Mouse (Mus musculus): ENCODE data around the gene Spink4. TPM values are rescaled to one million over a fixed set of nuclear protein-coding genes. Genes with fewer than 3 reads are reported as not detected.
"Not testable (repeated sequence)": the region's sequence is repeated elsewhere in the genome, so short reads cannot be mapped to it uniquely, and the experiment has no call there.

Gene Spink4
- polyA plus RNA-seq, 1 experiment from 2014 or later, result 2.9 TPM

DNA sequence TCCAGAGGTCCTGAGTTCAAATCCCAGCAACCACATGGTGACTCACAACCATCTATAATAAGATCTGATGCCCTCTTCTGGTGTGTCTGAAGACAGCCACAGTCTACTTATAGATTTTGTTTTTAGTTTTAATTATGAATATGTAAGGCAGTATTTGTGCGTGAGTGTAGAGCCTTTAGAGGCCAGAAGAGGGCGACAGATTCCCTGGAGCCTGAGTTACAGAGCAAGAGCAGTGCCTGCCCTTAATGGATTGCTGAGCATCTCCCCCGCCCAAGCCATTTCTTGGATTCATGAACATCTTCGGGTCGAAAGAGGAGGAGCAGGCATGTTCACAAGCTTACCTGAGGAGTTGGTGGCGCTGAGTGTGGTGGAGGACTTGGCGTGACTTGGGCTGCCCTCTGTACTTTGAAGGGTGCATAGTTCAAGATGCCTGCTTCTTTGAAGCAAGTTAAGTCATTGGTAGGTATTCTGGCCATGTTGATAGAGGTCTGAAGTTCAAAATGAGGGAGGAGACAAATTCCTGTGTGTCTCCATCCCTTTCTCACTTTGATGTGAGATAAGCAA, 3.2 kb upstream of the Spink4 start:
- H3K27ac ChIP-seq (ENCODE audit: low read length), result no peak overlapping the region
- no peaks in the 10 kb centered on the region for H3K9me3 ChIP-seq (replicated peaks; ENCODE audit: control insufficient read depth, low read length)
- no peak overlapping the region for H3K4me3 ChIP-seq (ENCODE audit: low read depth, low read length)
- no peaks in the 10 kb centered on the region for H3K27me3 ChIP-seq (ENCODE audit: control insufficient read depth, insufficient read depth, low read depth, low read length)
- 81% methylated on average over 7 of the region's 7 CpGs for WGBS (ENCODE audit: insufficient replicate concordance)
- no peak for ATAC-seq (ENCODE audit: low read depth)
- H3K4me2 ChIP-seq (ENCODE audit: low read depth, low read length), result no peak overlapping the region
- peaks cover 9% of the 10 kb centered on the region for H3K4me1 ChIP-seq (ENCODE audit: control insufficient read depth, low read depth, low read length)
- no peaks in the 10 kb centered on the region for H3K36me3 ChIP-seq (ENCODE audit: control insufficient read depth, insufficient read depth)
- no peak overlapping the region for H3K9ac ChIP-seq (ENCODE audit: low read depth, low read length)

DNA sequence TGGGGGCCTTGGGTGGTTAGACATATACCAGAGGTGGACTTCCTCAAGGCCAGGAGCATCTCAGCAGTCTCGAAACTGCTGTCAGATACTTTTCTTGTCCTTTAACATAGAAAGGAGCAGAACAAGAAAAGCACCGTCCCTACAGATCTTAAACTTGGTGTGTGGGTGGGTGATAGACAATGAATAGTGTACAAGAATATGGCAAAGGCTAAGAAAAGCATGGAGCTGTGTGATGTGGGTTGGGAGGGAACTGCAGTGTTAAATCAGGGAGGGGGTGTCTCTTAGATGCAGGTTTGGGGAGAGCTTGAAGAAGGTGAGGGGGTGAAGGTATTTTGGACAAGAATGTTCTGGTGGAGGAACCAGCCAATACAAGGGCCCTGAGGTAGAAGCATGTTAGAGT, 724 bp downstream of the Spink4 start:
- H3K27me3 ChIP-seq (ENCODE audit: control insufficient read depth, insufficient read depth, low read depth, low read length), result no peaks in the 10 kb centered on the region
- H3K36me3 ChIP-seq (ENCODE audit: control insufficient read depth, insufficient read depth), result no peaks in the 10 kb centered on the region
- 58% methylated on average over 2 of the region's 2 CpGs for WGBS (ENCODE audit: insufficient replicate concordance)
- H3K27ac ChIP-seq (ENCODE audit: low read length), result no peak overlapping the region
- no peak overlapping the region for H3K4me2 ChIP-seq (ENCODE audit: low read depth, low read length)
- H3K4me1 ChIP-seq (ENCODE audit: control insufficient read depth, low read depth, low read length), result peaks cover 9% of the 10 kb centered on the region
- ATAC-seq (ENCODE audit: low read depth), result no peak
- no peaks in the 10 kb centered on the region for H3K9me3 ChIP-seq (replicated peaks; ENCODE audit: control insufficient read depth, low read length)
- H3K9ac ChIP-seq (ENCODE audit: low read depth, low read length), result no peak overlapping the region
- H3K4me3 ChIP-seq (ENCODE audit: low read depth, low read length), result no peak overlapping the region

DNA sequence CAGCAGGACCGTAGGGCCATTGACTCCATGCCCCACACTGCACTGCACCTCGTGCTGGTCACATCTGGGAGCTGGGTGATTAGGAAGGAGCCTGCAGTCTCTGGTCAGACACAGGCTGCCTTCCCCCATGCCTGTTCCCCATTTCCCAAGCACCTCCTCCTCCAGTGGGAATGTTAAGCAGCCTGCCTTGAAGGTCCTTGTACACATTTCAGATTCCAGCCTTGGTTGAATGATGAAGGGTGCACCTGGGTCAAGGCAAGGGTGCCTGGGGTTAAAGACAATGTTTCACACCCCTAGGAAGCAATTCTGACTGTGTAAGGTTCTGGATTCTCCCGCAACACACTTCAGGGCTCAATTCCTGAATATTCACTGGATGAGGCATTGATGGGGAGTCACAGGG, 1.4 kb downstream of the Spink4 start:
- no peaks in the 10 kb centered on the region for H3K36me3 ChIP-seq (ENCODE audit: control insufficient read depth, insufficient read depth)
- H3K4me1 ChIP-seq (ENCODE audit: control insufficient read depth, low read depth, low read length), result peaks cover 9% of the 10 kb centered on the region
- no peak overlapping the region for H3K27ac ChIP-seq (ENCODE audit: low read length)
- H3K9ac ChIP-seq (ENCODE audit: low read depth, low read length), result no peak overlapping the region
- no peaks in the 10 kb centered on the region for H3K9me3 ChIP-seq (replicated peaks; ENCODE audit: control insufficient read depth, low read length)
- no peak overlapping the region for H3K4me3 ChIP-seq (ENCODE audit: low read depth, low read length)
- H3K4me2 ChIP-seq (ENCODE audit: low read depth, low read length), result no peak overlapping the region
- 61% methylated on average over 3 of the region's 3 CpGs for WGBS (ENCODE audit: insufficient replicate concordance)
- no peak for ATAC-seq (ENCODE audit: low read depth)
- no peaks in the 10 kb centered on the region for H3K27me3 ChIP-seq (ENCODE audit: control insufficient read depth, insufficient read depth, low read depth, low read length)

DNA sequence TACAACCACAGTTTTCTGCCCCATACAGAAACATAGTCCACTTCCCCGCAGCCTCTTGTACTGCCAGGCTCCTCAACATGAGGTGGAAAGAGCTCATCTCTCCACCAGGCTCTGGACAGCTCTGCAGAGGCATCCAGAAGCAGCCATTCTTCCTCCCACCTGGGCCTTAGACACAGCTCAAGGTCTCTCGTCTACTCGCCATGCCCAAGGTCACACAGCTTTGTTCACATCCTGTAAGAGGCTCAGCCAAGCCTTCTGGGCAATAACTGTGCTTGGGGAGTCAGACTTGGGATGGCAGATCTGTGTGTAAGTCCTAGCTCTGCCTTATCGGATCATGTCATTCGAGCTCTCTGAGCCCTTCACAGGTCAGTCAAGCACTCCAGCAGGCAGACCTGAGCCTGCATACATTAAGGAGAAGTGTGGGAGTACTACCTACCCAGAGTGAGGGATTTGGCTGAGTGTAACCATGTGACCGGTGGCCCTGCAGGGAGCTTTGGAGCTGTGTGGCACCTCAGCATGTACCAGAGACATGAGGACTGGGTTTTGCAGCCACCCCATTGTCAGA, 3.3 kb downstream of the Spink4 start:
- no peak for ATAC-seq (ENCODE audit: low read depth)
- Histone ChIP-seq H3K4me2 (ENCODE audit: low read depth, low read length) (no peak overlapping the region), H3K27me3 (ENCODE audit: control insufficient read depth, insufficient read depth, low read depth, low read length) (no peaks in the 10 kb centered on the region), H3K27ac (ENCODE audit: low read length) (no peak overlapping the region), H3K4me1 (ENCODE audit: control insufficient read depth, low read depth, low read length) (peaks cover 9% of the 10 kb centered on the region), H3K9ac (ENCODE audit: low read depth, low read length) (no peak overlapping the region), H3K36me3 (ENCODE audit: control insufficient read depth, insufficient read depth) (no peaks in the 10 kb centered on the region), H3K9me3 (replicated peaks; ENCODE audit: control insufficient read depth, low read length) (no peaks in the 10 kb centered on the region), H3K4me3 (ENCODE audit: low read depth, low read length) (no peak overlapping the region)
- 65% methylated on average over 6 of the region's 6 CpGs for WGBS (ENCODE audit: insufficient replicate concordance)

DNA sequence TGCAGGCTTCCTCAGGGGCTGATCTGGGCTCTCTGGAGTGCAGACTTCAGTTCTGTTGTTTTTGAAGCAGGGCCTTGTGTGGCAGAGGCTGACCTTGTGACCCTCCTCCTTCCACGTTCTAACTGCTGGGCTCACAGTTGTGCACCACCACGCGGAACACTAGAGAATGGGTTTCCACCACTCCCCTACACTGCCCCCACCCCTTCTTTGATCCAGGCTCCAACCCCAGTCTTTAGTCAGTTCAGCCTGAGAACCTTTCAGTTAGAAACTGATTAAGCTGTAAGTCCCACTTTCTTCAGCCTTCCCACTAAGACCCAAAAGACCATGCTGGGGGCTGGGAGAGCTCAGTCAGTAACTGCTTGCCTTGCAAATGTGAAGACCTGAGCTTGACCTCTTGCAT, 5.7 kb downstream of the Spink4 start:
- WGBS (ENCODE audit: insufficient replicate concordance), result 53% methylated on average over 3 of the region's 3 CpGs
- no peak overlapping the region for H3K4me3 ChIP-seq (ENCODE audit: low read depth, low read length)
- H3K27ac ChIP-seq (ENCODE audit: low read length), result no peak overlapping the region
- ATAC-seq (ENCODE audit: low read depth), result no peak
- H3K36me3 ChIP-seq (ENCODE audit: control insufficient read depth, insufficient read depth), result no peaks in the 10 kb centered on the region
- no peaks in the 10 kb centered on the region for H3K27me3 ChIP-seq (ENCODE audit: control insufficient read depth, insufficient read depth, low read depth, low read length)
- no peaks in the 10 kb centered on the region for H3K4me1 ChIP-seq (ENCODE audit: control insufficient read depth, low read depth, low read length)
- no peaks in the 10 kb centered on the region for H3K9me3 ChIP-seq (replicated peaks; ENCODE audit: control insufficient read depth, low read length)
- H3K4me2 ChIP-seq (ENCODE audit: low read depth, low read length), result no peak overlapping the region
- no peak overlapping the region for H3K9ac ChIP-seq (ENCODE audit: low read depth, low read length)

DNA sequence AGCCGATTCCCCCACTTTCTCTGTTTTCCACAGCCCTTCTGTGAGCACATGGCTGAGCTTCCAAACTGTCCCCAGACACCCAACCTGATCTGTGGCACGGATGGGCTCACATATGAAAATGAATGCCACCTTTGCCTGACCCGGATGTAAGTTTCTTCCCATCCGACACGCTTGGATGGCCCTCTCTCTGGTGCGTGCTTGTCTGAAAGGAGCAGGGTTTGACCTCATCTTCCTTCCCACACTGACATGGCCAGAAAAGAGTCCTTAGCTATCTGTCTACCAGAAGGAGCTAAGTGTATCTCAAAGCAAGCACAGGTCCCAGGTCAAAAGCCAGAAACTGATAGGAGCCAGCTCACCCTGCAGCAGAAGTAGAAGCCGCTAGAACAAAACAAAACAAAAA, 9.2 kb downstream of the Spink4 start:
- Histone ChIP-seq H3K27ac (ENCODE audit: low read length) (no peak overlapping the region), H3K9me3 (replicated peaks; ENCODE audit: control insufficient read depth, low read length) (no peaks in the 10 kb centered on the region), H3K4me3 (ENCODE audit: low read depth, low read length) (no peak overlapping the region), H3K4me2 (ENCODE audit: low read depth, low read length) (no peak overlapping the region), H3K9ac (ENCODE audit: low read depth, low read length) (no peak overlapping the region), H3K4me1 (ENCODE audit: control insufficient read depth, low read depth, low read length) (peaks cover 3% of the 10 kb centered on the region), H3K36me3 (ENCODE audit: control insufficient read depth, insufficient read depth) (peaks cover 8% of the 10 kb centered on the region; the same call in 1 of the 2 replicates), H3K27me3 (ENCODE audit: control insufficient read depth, insufficient read depth, low read depth, low read length) (no peaks in the 10 kb centered on the region)
- 78% methylated on average over 7 of the region's 7 CpGs for WGBS (ENCODE audit: insufficient replicate concordance)
- ATAC-seq (ENCODE audit: low read depth), result no peak

DNA sequence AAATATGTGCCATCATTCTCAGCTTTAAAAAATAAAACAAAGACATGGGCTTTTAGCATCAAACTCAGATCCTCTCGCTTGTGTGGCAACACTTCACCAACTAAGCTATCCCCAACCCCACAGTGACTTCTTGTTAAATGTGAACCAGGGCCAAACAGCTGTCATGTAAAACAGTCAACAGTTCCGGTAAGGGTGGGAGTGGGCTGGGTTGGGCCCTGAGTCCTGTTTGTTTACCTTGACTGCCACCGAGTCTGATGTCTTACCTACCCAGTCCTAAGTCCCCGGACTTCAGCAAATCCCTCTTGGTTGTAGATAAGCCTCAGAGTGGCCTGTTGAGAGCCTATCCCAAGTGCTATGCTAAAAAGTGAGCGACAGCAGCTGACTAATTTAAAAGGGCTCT, 13.8 kb downstream of the Spink4 start:
- Histone ChIP-seq H3K9ac (ENCODE audit: low read depth, low read length) (no peak overlapping the region), H3K36me3 (ENCODE audit: control insufficient read depth, insufficient read depth) (peaks cover 36% of the 10 kb centered on the region), H3K4me1 (ENCODE audit: control insufficient read depth, low read depth, low read length) (peaks cover 9% of the 10 kb centered on the region), H3K4me3 (ENCODE audit: low read depth, low read length) (no peak overlapping the region), H3K27me3 (ENCODE audit: control insufficient read depth, insufficient read depth, low read depth, low read length) (no peaks in the 10 kb centered on the region), H3K9me3 (replicated peaks; ENCODE audit: control insufficient read depth, low read length) (no peaks in the 10 kb centered on the region), H3K4me2 (ENCODE audit: low read depth, low read length) (no peak overlapping the region), H3K27ac (ENCODE audit: low read length) (0 out of 2 replicates have a peak overlapping the region, but pooled peaks have one; percentile 50)
- 76% methylated on average over 5 of the region's 5 CpGs for WGBS (ENCODE audit: insufficient replicate concordance)
- ATAC-seq (ENCODE audit: low read depth), result no peak

DNA sequence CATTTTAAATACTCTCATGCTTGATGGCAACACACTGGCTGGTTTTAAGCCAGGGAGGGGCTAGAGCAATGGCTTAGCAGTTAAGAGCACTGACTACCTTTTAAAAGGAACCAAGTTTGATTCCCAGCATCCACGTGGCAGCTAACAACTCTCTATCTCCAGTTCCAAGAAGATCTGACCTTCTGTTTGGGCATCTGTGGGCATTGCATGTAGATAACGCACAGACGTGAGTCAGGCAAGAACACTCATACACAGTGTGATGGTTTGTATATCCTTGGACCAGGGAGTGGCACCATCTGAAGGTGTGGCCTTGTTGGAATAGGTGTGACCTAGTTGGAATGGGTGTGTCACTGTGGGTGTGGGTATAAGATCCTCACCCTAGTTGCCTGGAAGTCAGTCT, 14.5 kb downstream of the Spink4 start:
- WGBS (ENCODE audit: insufficient replicate concordance), result 53% methylated on average over 3 of the region's 3 CpGs
- H3K27ac ChIP-seq (ENCODE audit: low read length), result peak overlapping the region; percentile 50; the same call in 1 of the 2 replicates
- H3K4me3 ChIP-seq (ENCODE audit: low read depth, low read length); H3K9me3 ChIP-seq (replicated peaks; ENCODE audit: control insufficient read depth, low read length); H3K9ac ChIP-seq (ENCODE audit: low read depth, low read length); H3K27me3 ChIP-seq (ENCODE audit: control insufficient read depth, insufficient read depth, low read depth, low read length); H3K4me1 ChIP-seq (ENCODE audit: control insufficient read depth, low read depth, low read length); H3K4me2 ChIP-seq (ENCODE audit: low read depth, low read length): not testable (repeated sequence)
- peaks cover 43% of the 10 kb centered on the region for H3K36me3 ChIP-seq (ENCODE audit: control insufficient read depth, insufficient read depth)
- ATAC-seq (ENCODE audit: low read depth), result peak; percentile 64

DNA sequence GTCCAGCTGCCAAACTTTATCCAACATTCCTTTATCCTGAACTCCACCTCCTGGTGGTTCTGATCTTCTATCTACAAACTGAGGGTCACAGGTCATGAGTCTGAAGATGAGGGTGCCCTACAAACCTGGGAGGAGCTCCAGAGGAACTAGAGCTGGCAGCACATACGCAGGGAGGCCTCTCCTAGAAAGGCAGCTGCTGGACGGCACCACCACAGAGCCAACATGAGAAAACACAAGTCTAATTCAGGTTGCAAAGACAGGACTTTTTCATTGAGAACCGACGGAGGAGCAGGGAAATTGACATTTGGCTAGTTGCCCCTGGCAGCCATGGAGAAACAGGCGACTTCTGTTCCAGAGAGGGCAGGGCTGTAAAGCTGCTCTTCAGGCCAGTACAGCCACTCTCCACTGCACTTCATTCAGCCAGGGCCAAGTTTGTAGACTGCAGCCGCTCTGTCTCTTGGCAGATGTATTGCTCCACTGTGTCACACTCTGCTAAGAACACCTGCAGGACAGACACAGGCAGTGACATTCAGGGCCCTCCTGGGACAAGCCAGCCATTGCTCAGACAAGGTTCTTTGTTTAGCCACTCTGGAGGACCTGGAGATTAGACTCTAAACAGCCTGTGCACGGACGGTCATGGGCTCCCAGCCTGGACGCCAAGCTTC, 16.5 kb downstream of the Spink4 start:
- Histone ChIP-seq H3K4me3 (ENCODE audit: low read depth, low read length) (no peak overlapping the region), H3K9ac (ENCODE audit: low read depth, low read length) (no peak overlapping the region), H3K4me1 (ENCODE audit: control insufficient read depth, low read depth, low read length) (peaks cover 9% of the 10 kb centered on the region), H3K9me3 (replicated peaks; ENCODE audit: control insufficient read depth, low read length) (peaks cover 4% of the 10 kb centered on the region; the same call in 1 of the 2 replicates), H3K27me3 (ENCODE audit: control insufficient read depth, insufficient read depth, low read depth, low read length) (no peaks in the 10 kb centered on the region), H3K27ac (ENCODE audit: low read length) (no peak overlapping the region), H3K4me2 (ENCODE audit: low read depth, low read length) (no peak overlapping the region), H3K36me3 (ENCODE audit: control insufficient read depth, insufficient read depth) (peaks cover 62% of the 10 kb centered on the region)
- 80% methylated on average over 9 of the region's 9 CpGs for WGBS (ENCODE audit: insufficient replicate concordance)
- ATAC-seq (ENCODE audit: low read depth), result no peak

Data from liver, embryonic 16.5 days (tissue).